Mouse (Mus musculus) urinary bladder, adult 18-20 months (tissue): ENCODE measurements around the gene Nrxn3.

Source experiments
- DNase-seq, 2 experiments: peaks; one replicate each; pipeline ENCODE4 v3.0.0; 2022; ENCODE audit warnings: low spot score in 2 of 2, mixed read lengths in 2 of 2

Nrxn3 gene

GRCm38 (mm10) chr12:88812173-88812572 lies 89.5 kb downstream of the Nrxn3 start:
- no peak for DNase-seq

GRCm38 (mm10) chr12:88816865-88817264 lies 94.2 kb downstream of the Nrxn3 start:
- no peak for DNase-seq

GRCm38 (mm10) chr12:88818622-88819334 lies 96.1 kb downstream of the Nrxn3 start:
- DNase-seq, result no peak

- DNase-seq, result no peak
Observed at GRCm38 (mm10) chr12:88819335-88819709, 96.6 kb downstream of the Nrxn3 start.

- no peak for DNase-seq
Observed at GRCm38 (mm10) chr12:88820131-88820530, 97.5 kb downstream of the Nrxn3 start.

- no peak for DNase-seq
Observed at GRCm38 (mm10) chr12:88830851-88831250, 108.2 kb downstream of the Nrxn3 start.

- no peak for DNase-seq
Observed at GRCm38 (mm10) chr12:88835821-88836220, 113.1 kb downstream of the Nrxn3 start.

GRCm38 (mm10) chr12:88839724-88840123 lies 117.0 kb downstream of the Nrxn3 start:
- no peak for DNase-seq

GRCm38 (mm10) chr12:88841350-88841749 lies 118.7 kb downstream of the Nrxn3 start:
- DNase-seq, result no peak

GRCm38 (mm10) chr12:88850400-88851179 lies 127.9 kb downstream of the Nrxn3 start:
- no peak for DNase-seq

GRCm38 (mm10) chr12:88854039-88854438 lies 131.4 kb downstream of the Nrxn3 start:
- no peak for DNase-seq

GRCm38 (mm10) chr12:88857701-88858100 lies 135.0 kb downstream of the Nrxn3 start:
- no peak for DNase-seq

- no peak for DNase-seq
Observed at GRCm38 (mm10) chr12:88859456-88860345, 137.0 kb downstream of the Nrxn3 start.

- no peak for DNase-seq
Observed at GRCm38 (mm10) chr12:88860397-88860796, 137.7 kb downstream of the Nrxn3 start.

- DNase-seq, result no peak
Observed at GRCm38 (mm10) chr12:88863069-88863468, 140.4 kb downstream of the Nrxn3 start.

GRCm38 (mm10) chr12:88868288-88868687 lies 145.6 kb downstream of the Nrxn3 start:
- no peak for DNase-seq

GRCm38 (mm10) chr12:88897331-88897730 lies 174.7 kb downstream of the Nrxn3 start:
- DNase-seq, result no peak

GRCm38 (mm10) chr12:88900014-88900727 lies 177.5 kb downstream of the Nrxn3 start:
- DNase-seq, result no peak

- DNase-seq, result no peak
Observed at GRCm38 (mm10) chr12:88900728-88901080, 178.0 kb downstream of the Nrxn3 start.

GRCm38 (mm10) chr12:88910761-88911160 lies 188.1 kb downstream of the Nrxn3 start:
- no peak for DNase-seq

GRCm38 (mm10) chr12:88916752-88917151 lies 194.1 kb downstream of the Nrxn3 start:
- no peak for DNase-seq

GRCm38 (mm10) chr12:88924896-88925295 lies 202.2 kb downstream of the Nrxn3 start:
- DNase-seq, result no peak
